ENCODE assay signal across 8 mouse cellular contexts in genomic region chrX:71493279-71493656, GRCm38 (mm10). TPM values are rescaled to one million over a fixed set of nuclear protein-coding genes. Genes with fewer than 3 reads are reported as not detected.
DNase-seq lines count a peak whose midpoint lies in the region; ATAC-seq and TF ChIP-seq lines count a peak whose summit lies in the region.

No protein-coding gene starts in this region.

- H3K9ac ChIP-seq in embryonic facial prominence, embryonic 12.5 days: peak overlapping the region; percentile 36; the same call in 1 of the 2 replicates
- H3K9ac ChIP-seq in heart, embryonic 12.5 days: peak overlapping the region; percentile 62
- peak overlapping the region; percentile 84 for H3K9ac ChIP-seq in liver, embryonic 12.5 days

- H3K4me2 ChIP-seq in embryonic facial prominence, embryonic 12.5 days (replicated peaks): peak overlapping the region; percentile 62
- peak overlapping the region; percentile 76 for H3K4me2 ChIP-seq in heart, embryonic 12.5 days
- H3K4me2 ChIP-seq in liver, embryonic 12.5 days: peak overlapping the region; percentile 80
- H3K4me2 ChIP-seq in myocyte (ENCODE audit: low read depth): peak overlapping the region; percentile 92

- no peak for TF ChIP-seq POLR2A in myocyte (IDR thresholded peaks at IDR 0.05; ENCODE audit: insufficient read length, low read depth)

- 22% methylated on average over 9 of the region's 9 CpGs for WGBS in embryonic facial prominence, embryonic 12.5 days
- WGBS in heart, embryonic 12.5 days: 17% methylated on average over 9 of the region's 9 CpGs
- 10% methylated on average over 9 of the region's 9 CpGs for WGBS in liver, embryonic 12.5 days (ENCODE audit: insufficient replicate concordance)

- no peaks in the 10 kb centered on the region for H3K4me1 ChIP-seq in embryonic facial prominence, embryonic 12.5 days
- peaks cover 10% of the 10 kb centered on the region for H3K4me1 ChIP-seq in heart, embryonic 12.5 days (replicated peaks)
- H3K4me1 ChIP-seq in liver, embryonic 12.5 days: peaks cover 33% of the 10 kb centered on the region

- H3K9me3 ChIP-seq in embryonic facial prominence, embryonic 12.5 days: no peaks in the 10 kb centered on the region
- no peaks in the 10 kb centered on the region for H3K9me3 ChIP-seq in heart, embryonic 12.5 days (replicated peaks)
- no peaks in the 10 kb centered on the region for H3K9me3 ChIP-seq in liver, embryonic 12.5 days (replicated peaks)

- no peak overlapping the region for H3ac ChIP-seq in myocyte (ENCODE audit: control insufficient read depth, insufficient read length)

- peak; percentile 33 for DNase-seq in urinary bladder, postnatal 14 days (ENCODE audit: low spot score)
- no peak for DNase-seq in urinary bladder, postnatal 10 days (ENCODE audit: low spot score)
- peak; percentile 56 for DNase-seq in kidney, postnatal 10 days
- peak; percentile 4 for DNase-seq in thymus, postnatal 10 days (ENCODE audit: low spot score in 2 of 2)

- peak; percentile 47 for ATAC-seq in embryonic facial prominence, embryonic 12.5 days (ENCODE audit: insufficient number of reproducible peaks, insufficient read depth, low FRiP score, low TSS enrichment)
- ATAC-seq in heart, embryonic 12.5 days (ENCODE audit: insufficient number of reproducible peaks, low FRiP score): peak; percentile 20; the same call in 1 of the 2 replicates
- ATAC-seq in liver, embryonic 12.5 days: no peak

- H3K4me3 ChIP-seq in embryonic facial prominence, embryonic 12.5 days: peak overlapping the region; percentile 53
- H3K4me3 ChIP-seq in heart, embryonic 12.5 days: peak overlapping the region; percentile 57
- H3K4me3 ChIP-seq in liver, embryonic 12.5 days: peak overlapping the region; percentile 70
- H3K4me3 ChIP-seq in myocyte: peak overlapping the region; percentile 42

- no peaks in the 10 kb centered on the region for H3K27me3 ChIP-seq in embryonic facial prominence, embryonic 12.5 days
- peaks cover 15% of the 10 kb centered on the region for H3K27me3 ChIP-seq in heart, embryonic 12.5 days (replicated peaks)
- peaks cover 19% of the 10 kb centered on the region for H3K27me3 ChIP-seq in liver, embryonic 12.5 days (replicated peaks)
- H3K27me3 ChIP-seq in myocyte (ENCODE audit: control insufficient read depth, insufficient read depth, insufficient read length): peaks cover 6% of the 10 kb centered on the region

- no peaks in the 10 kb centered on the region for H3K36me3 ChIP-seq in embryonic facial prominence, embryonic 12.5 days
- H3K36me3 ChIP-seq in heart, embryonic 12.5 days: no peaks in the 10 kb centered on the region
- no peaks in the 10 kb centered on the region for H3K36me3 ChIP-seq in liver, embryonic 12.5 days
- no peaks in the 10 kb centered on the region for H3K36me3 ChIP-seq in myocyte (ENCODE audit: control insufficient read depth, insufficient read depth)

- peaks cover 5% of the 10 kb centered on the region for H3K79me2 ChIP-seq in myocyte (ENCODE audit: control insufficient read depth, insufficient read depth)

- peak overlapping the region; percentile 88 for H3K27ac ChIP-seq in embryonic facial prominence, embryonic 12.5 days
- H3K27ac ChIP-seq in heart, embryonic 12.5 days (ENCODE audit: poor library complexity, severe bottlenecking): peak overlapping the region; percentile 95
- peak overlapping the region; percentile 85 for H3K27ac ChIP-seq in liver, embryonic 12.5 days

TF ChIP-seq in myocyte, 11 proteins besides CTCF, POLR2A, EP300 and RAD21:
- TF ChIP-seq E2F4 (IDR thresholded peaks at IDR 0.05; ENCODE audit: insufficient read depth) (no peak), CEBPB (IDR thresholded peaks at IDR 0.05; ENCODE audit: insufficient read depth, poor library complexity, severe bottlenecking) (no peak), REST (IDR thresholded peaks at IDR 0.05; ENCODE audit: insufficient read depth, insufficient read length) (no peak), SRF (IDR thresholded peaks at IDR 0.05; ENCODE audit: control insufficient read depth, insufficient read length, low read depth) (no peak), MAX (IDR thresholded peaks at IDR 0.05; ENCODE audit: low read depth) (no peak), USF1 (IDR thresholded peaks at IDR 0.05; ENCODE audit: low read depth) (no peak), TCF3 (IDR thresholded peaks at IDR 0.05; ENCODE audit: insufficient read length, low read depth) (no peak), MYOG (IDR thresholded peaks at IDR 0.05; ENCODE audit: control insufficient read depth in 1 of 3, insufficient read depth in 1 of 3, insufficient read length in 2 of 3, low read depth in 2 of 3) (no peak), POLR2AphosphoS2 (IDR thresholded peaks at IDR 0.05; ENCODE audit: insufficient read length, low read depth) (no peak), TCF12 (IDR thresholded peaks at IDR 0.05; ENCODE audit: insufficient read depth, poor library complexity, severe bottlenecking) (no peak), MYOD1 (IDR thresholded peaks at IDR 0.05; ENCODE audit: control insufficient read depth in 1 of 3, insufficient read length in 2 of 3, low read depth in 2 of 3) (no peak)

RNA-seq across cellular contexts. Expression of gene Cd99l2, which starts 0.6 kb away (rescaled TPM):
- polyA plus RNA-seq in embryonic facial prominence, embryonic 12.5 days (2016; fragmentation: Nextera tagmentation; extraction: Ambion mirVana): 36.2 and 36.4 TPM in 2 replicates
- polyA plus RNA-seq in heart, embryonic 12.5 days (2016; fragmentation: Nextera tagmentation; extraction: Ambion mirVana): 34.8 and 37.1 TPM in 2 replicates
- 13.8 and 14.9 TPM in 2 replicates for polyA plus RNA-seq in liver, embryonic 12.5 days (2016; fragmentation: Nextera tagmentation; extraction: Ambion mirVana)
- 44.6 TPM for polyA plus RNA-seq in myocyte (2012; fragmentation: generic; extraction: Trizol)
